Mouse (Mus musculus): ENCODE measurements around the gene Ung.

DNA sequence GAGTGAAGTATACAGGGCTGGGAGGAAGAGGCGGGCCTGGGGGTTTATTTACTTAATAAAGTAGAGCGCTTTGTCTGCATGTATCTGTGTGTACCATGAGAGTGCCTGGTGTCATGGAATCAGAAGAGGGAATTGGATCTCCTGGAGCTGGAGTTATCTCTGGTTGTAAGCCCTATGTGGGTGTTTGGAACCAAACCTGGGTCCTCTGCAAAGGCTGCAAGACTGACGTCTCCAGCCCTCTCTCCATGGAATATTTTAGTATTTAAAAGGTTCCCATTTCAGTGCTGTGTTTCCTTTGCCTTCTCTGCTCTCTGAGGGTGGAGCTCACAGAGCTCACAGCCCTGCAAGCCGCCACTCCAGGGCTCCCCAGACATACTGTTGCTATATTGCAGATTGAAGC is 10.4 kb upstream of the Ung start:
- no peak for TF ChIP-seq EP300 (IDR thresholded peaks at IDR 0.05; ENCODE audit: low read depth)
- TF ChIP-seq CTCF (IDR thresholded peaks at IDR 0.05; ENCODE audit: low read depth): no peak
